Mouse (Mus musculus): Measurements from ENCODE around the gene Gm10697. TPM values are rescaled to one million over a fixed set of nuclear protein-coding genes. Genes with fewer than 3 reads are reported as not detected.
"Not testable (repeated sequence)": the region's sequence is repeated elsewhere in the genome, so short reads cannot be mapped to it uniquely, and the experiment has no call there.

Gm10697 gene
- not detected in 2 replicates for polyA plus RNA-seq (2012; rRNA removed)

GRCm38 (mm10) chr3:94072544-94072943 is at the start of gene Gm10697:
Gene Gm10697, minus strand, starts transcription at chr3:94072644.
- not testable (repeated sequence) for H3K4me1 ChIP-seq (ENCODE audit: control insufficient read depth, insufficient read depth, low read length)

GRCm38 (mm10) chr3:94115071-94115470 is 42.6 kb upstream of the Gm10697 start:
- not testable (repeated sequence) for H3K4me1 ChIP-seq (ENCODE audit: control insufficient read depth, insufficient read depth, low read length); H3K4me3 ChIP-seq (ENCODE audit: insufficient read depth, low read length); H3K27ac ChIP-seq (ENCODE audit: insufficient read depth, low read length)

More at GRCm38 (mm10) chr3:94072544-94072943, at the start of gene Gm10697:
- H3K27ac ChIP-seq (ENCODE audit: insufficient read depth, low read length); H3K4me3 ChIP-seq (ENCODE audit: insufficient read depth, low read length): not testable (repeated sequence)

GRCm38 (mm10) chr3:94054785-94055184 is 17.7 kb downstream of the Gm10697 start, which contains the start of gene Gm9125:
Gene Gm9125, minus strand, starts transcription at chr3:94054885.
- not testable (repeated sequence) for H3K27ac ChIP-seq (ENCODE audit: insufficient read depth, low read length); H3K4me1 ChIP-seq (ENCODE audit: control insufficient read depth, insufficient read depth, low read length); H3K4me3 ChIP-seq (ENCODE audit: insufficient read depth, low read length)

GRCm38 (mm10) chr3:94049566-94050121 is 22.8 kb downstream of the Gm10697 start:
- H3K4me3 ChIP-seq (ENCODE audit: insufficient read depth, low read length); H3K27ac ChIP-seq (ENCODE audit: insufficient read depth, low read length); H3K4me1 ChIP-seq (ENCODE audit: control insufficient read depth, insufficient read depth, low read length): not testable (repeated sequence)

- H3K27ac ChIP-seq (ENCODE audit: insufficient read depth, low read length); H3K4me1 ChIP-seq (ENCODE audit: control insufficient read depth, insufficient read depth, low read length); H3K4me3 ChIP-seq (ENCODE audit: insufficient read depth, low read length): not testable (repeated sequence)
Measured at GRCm38 (mm10) chr3:94038241-94038640, 34.2 kb downstream of the Gm10697 start.

- H3K27ac ChIP-seq (ENCODE audit: insufficient read depth, low read length); H3K4me1 ChIP-seq (ENCODE audit: control insufficient read depth, insufficient read depth, low read length): not testable (repeated sequence)
Measured at GRCm38 (mm10) chr3:94034400-94034799, 38.0 kb downstream of the Gm10697 start.

More at GRCm38 (mm10) chr3:94034400-94034799, 38.0 kb downstream of the Gm10697 start:
- not testable (repeated sequence) for H3K4me3 ChIP-seq (ENCODE audit: insufficient read depth, low read length)

Other genes with a start within 250 kb of the Gm10697 start
- gene Tdpoz3, start 246.6 kb downstream of the Gm10697 start, polyA plus RNA-seq (2012; rRNA removed), result not detected in 2 replicates
- not detected in 2 replicates for gene Gm9117, start 129.1 kb downstream of the Gm10697 start, polyA plus RNA-seq (2012; rRNA removed)
- gene Tdpoz5, start 111.3 kb downstream of the Gm10697 start, polyA plus RNA-seq (2012; rRNA removed), result not detected in 2 replicates
- not detected in 2 replicates for gene Gm9125, start 17.8 kb downstream of the Gm10697 start, polyA plus RNA-seq (2012; rRNA removed)
- gene Gm10696, start 105.5 kb upstream of the Gm10697 start, polyA plus RNA-seq (2012; rRNA removed), result not detected in 2 replicates
- not detected in 2 replicates for gene Gm5286, start 124.1 kb upstream of the Gm10697 start, polyA plus RNA-seq (2012; rRNA removed)
- gene Gm4778, start 191.4 kb upstream of the Gm10697 start, polyA plus RNA-seq (2012; rRNA removed), result not detected in 2 replicates
- 19.3 and 22.3 TPM in 2 replicates for gene Them4, start 237.4 kb upstream of the Gm10697 start, polyA plus RNA-seq (2012; rRNA removed)

All from cortical plate, adult 2 months (tissue).